Mouse (Mus musculus) heart, embryonic 11.5 days (tissue): Measurements from ENCODE around the gene Senp8. TPM values are rescaled to one million over a fixed set of nuclear protein-coding genes. Genes with fewer than 3 reads are reported as not detected.
A peak's percentile ranks its signal among the peaks of the same experiment; 100 is the strongest.

ENCODE experiments used
- ATAC-seq: fragments of 200-750 bp; cut with Nextera tagmentation; replicated peaks from 2 replicates; pipeline ENCODE4 v1.8.0; 2017; ENCODE audit warnings: moderate library complexity; ENCODE audit not compliant: insufficient number of reproducible peaks, low FRiP score, low TSS enrichment
- H3K27ac ChIP-seq: fragments of 300-500 bp; sonication (generic); 2 replicates; pipeline ENCODE4 v1.5.1; 2014; ENCODE audit warnings: mild to moderate bottlenecking, low read depth, low read length
- H3K27me3 ChIP-seq: fragments of 300-500 bp; sonication (generic); 2 replicates; pipeline ENCODE4 v1.6.1; 2014; ENCODE audit warnings: mild to moderate bottlenecking, low read length, mixed read lengths; ENCODE audit not compliant: control insufficient read depth, insufficient read depth
- H3K36me3 ChIP-seq: fragments of 300-500 bp; sonication (generic); 2 replicates; pipeline ENCODE4 v1.6.1; 2014; ENCODE audit warnings: mild to moderate bottlenecking, low read length, moderate library complexity, mixed read lengths; ENCODE audit not compliant: control insufficient read depth, insufficient read depth
- H3K4me1 ChIP-seq: fragments of 300-500 bp; sonication (generic); 2 replicates; pipeline ENCODE4 v1.6.1; 2014; ENCODE audit warnings: low read length; ENCODE audit not compliant: control insufficient read depth, insufficient read depth
- H3K4me2 ChIP-seq: fragments of 300-500 bp; sonication (generic); 2 replicates; pipeline ENCODE4 v1.6.1; 2014; ENCODE audit warnings: mild to moderate bottlenecking, moderate library complexity
- H3K4me3 ChIP-seq: fragments of 300-500 bp; sonication (generic); 2 replicates; pipeline ENCODE4 v1.5.1; 2014; ENCODE audit warnings: low read depth, low read length
- H3K9ac ChIP-seq: fragments of 300-500 bp; sonication (generic); 2 replicates; pipeline ENCODE4 v1.6.1; 2014; ENCODE audit warnings: mild to moderate bottlenecking, low read depth, low read length, moderate library complexity
- H3K9me3 ChIP-seq: fragments of 300-500 bp; sonication (generic); replicated peaks from 2 replicates; pipeline ENCODE4 v1.6.1; 2016; ENCODE audit warnings: low read length; ENCODE audit not compliant: control insufficient read depth
- WGBS: fragments of 180-500 bp; shearing (Covaris S2); extraction: QIAGEN DNeasy Blood & Tissue Kit; methylation state at CpG from one replicate; pipeline ENCODE4 v1.1.7; 2014; ENCODE audit not compliant: insufficient replicate concordance; 5-methylcytosine and 5-hydroxymethylcytosine counted together
- polyA plus RNA-seq: library from polyadenylated mRNA; unstranded; fragments of >200 nt; fragmentation: Nextera tagmentation; extraction: Ambion mirVana; gene quantifications from 2 replicates; pipeline ENCODE4 v1.2.1, GENCODE M21; 2014

Senp8 gene
- polyA plus RNA-seq, 1 experiment from 2014 or later, result 15.1 TPM

GRCm38 (mm10) chr9:59723791-59724442 lies 26.6 kb downstream of the Senp8 start:
- H3K4me2 ChIP-seq, result peak overlapping the region; percentile 48; the same call in 1 of the 2 replicates
- H3K9ac ChIP-seq, result no peak overlapping the region

GRCm38 (mm10) chr9:59723096-59723657 lies 27.3 kb downstream of the Senp8 start:
- ATAC-seq, result no peak; the same call in 1 of the 2 replicates
- H3K4me3 ChIP-seq, result no peak overlapping the region

More at GRCm38 (mm10) chr9:59723791-59724442, 26.6 kb downstream of the Senp8 start:
- no peak overlapping the region for H3K4me3 ChIP-seq
- ATAC-seq, result peak; percentile 26; the same call in 1 of the 2 replicates
- H3K36me3 ChIP-seq, result no peaks in the 10 kb centered on the region
- H3K27me3 ChIP-seq, result no peaks in the 10 kb centered on the region
- WGBS, result 56% methylated on average over 8 of the region's 8 CpGs
- peak overlapping the region; percentile 2; the same call in 1 of the 2 replicates for H3K27ac ChIP-seq
- peaks cover 10% of the 10 kb centered on the region for H3K4me1 ChIP-seq
- no peaks in the 10 kb centered on the region for H3K9me3 ChIP-seq

GRCm38 (mm10) chr9:59721144-59721543 lies 29.4 kb downstream of the Senp8 start:
- 74% methylated on average over 5 of the region's 5 CpGs for WGBS
- ATAC-seq, result no peak
- Histone ChIP-seq H3K4me3 (no peak overlapping the region), H3K4me2 (no peak overlapping the region), H3K27me3 (no peaks in the 10 kb centered on the region), H3K36me3 (no peaks in the 10 kb centered on the region), H3K9ac (no peak overlapping the region), H3K4me1 (peaks cover 10% of the 10 kb centered on the region), H3K9me3 (no peaks in the 10 kb centered on the region), H3K27ac (no peak overlapping the region)

More at GRCm38 (mm10) chr9:59723096-59723657, 27.3 kb downstream of the Senp8 start:
- Histone ChIP-seq H3K4me1 (peaks cover 10% of the 10 kb centered on the region), H3K36me3 (no peaks in the 10 kb centered on the region), H3K27me3 (no peaks in the 10 kb centered on the region), H3K27ac (no peak overlapping the region), H3K4me2 (peak overlapping the region; percentile 48), H3K9ac (0 out of 2 replicates have a peak overlapping the region, but pooled peaks have one; percentile 43), H3K9me3 (no peaks in the 10 kb centered on the region)
- 14% methylated on average over 10 of the region's 10 CpGs for WGBS

GRCm38 (mm10) chr9:59718237-59718636 lies 32.3 kb downstream of the Senp8 start:
- Histone ChIP-seq H3K4me3 (no peak overlapping the region), H3K36me3 (no peaks in the 10 kb centered on the region), H3K9ac (no peak overlapping the region), H3K4me1 (peaks cover 1% of the 10 kb centered on the region), H3K4me2 (no peak overlapping the region), H3K27me3 (no peaks in the 10 kb centered on the region), H3K9me3 (no peaks in the 10 kb centered on the region), H3K27ac (no peak overlapping the region)
- ATAC-seq, result no peak
- WGBS, result 78% methylated on average over 4 of the region's 4 CpGs

- H3K9me3 ChIP-seq, result no peaks in the 10 kb centered on the region
- 72% methylated on average over 7 of the region's 7 CpGs for WGBS
- H3K36me3 ChIP-seq, result no peaks in the 10 kb centered on the region
- H3K27ac ChIP-seq, result no peak overlapping the region
- no peaks in the 10 kb centered on the region for H3K4me1 ChIP-seq
- no peak for ATAC-seq
- no peaks in the 10 kb centered on the region for H3K27me3 ChIP-seq
- no peak overlapping the region for H3K4me2 ChIP-seq
- no peak overlapping the region for H3K4me3 ChIP-seq
- no peak overlapping the region for H3K9ac ChIP-seq
These were observed 34.1 kb downstream of the Senp8 start for GRCm38 (mm10) chr9:59716275-59716898.

DNA sequence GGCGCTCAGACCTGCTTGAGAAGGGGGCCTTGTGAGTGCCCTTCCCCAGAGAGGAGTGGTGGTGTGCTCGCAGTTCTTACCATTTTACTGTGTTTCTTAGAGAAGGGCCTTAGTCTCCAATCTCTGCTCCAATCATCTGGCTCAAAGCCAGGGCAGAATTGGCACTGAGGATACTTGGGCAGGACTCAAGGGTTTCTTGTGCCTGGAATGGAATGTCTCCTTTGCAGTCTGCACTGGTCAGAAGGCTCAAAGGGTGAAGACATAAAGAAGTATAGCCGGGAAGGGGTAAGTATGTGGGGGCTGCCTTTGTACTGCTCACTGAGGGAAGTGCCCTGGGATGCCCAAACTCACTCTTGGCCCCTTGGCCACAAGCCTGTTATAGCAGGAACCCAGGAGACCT lies 41.3 kb downstream of the Senp8 start:
- Histone ChIP-seq H3K4me1 (0 out of 2 replicates have a peak, but pooled peaks cover 3% of the 10 kb centered on the region), H3K9me3 (no peaks in the 10 kb centered on the region), H3K36me3 (no peaks in the 10 kb centered on the region), H3K27me3 (no peaks in the 10 kb centered on the region), H3K4me2 (no peak overlapping the region), H3K9ac (no peak overlapping the region), H3K4me3 (no peak overlapping the region), H3K27ac (no peak overlapping the region)
- 70% methylated on average over 3 of the region's 3 CpGs for WGBS
- ATAC-seq, result no peak

- Histone ChIP-seq H3K36me3 (no peaks in the 10 kb centered on the region), H3K27me3 (no peaks in the 10 kb centered on the region), H3K9ac (no peak overlapping the region), H3K4me1 (0 out of 2 replicates have a peak, but pooled peaks cover 3% of the 10 kb centered on the region), H3K9me3 (no peaks in the 10 kb centered on the region), H3K4me3 (no peak overlapping the region), H3K27ac (no peak overlapping the region), H3K4me2 (no peak overlapping the region)
- WGBS, result 46% methylated on average over 10 of the region's 10 CpGs
- ATAC-seq, result no peak
These were observed 43.4 kb downstream of the Senp8 start for GRCm38 (mm10) chr9:59706850-59707825.

DNA sequence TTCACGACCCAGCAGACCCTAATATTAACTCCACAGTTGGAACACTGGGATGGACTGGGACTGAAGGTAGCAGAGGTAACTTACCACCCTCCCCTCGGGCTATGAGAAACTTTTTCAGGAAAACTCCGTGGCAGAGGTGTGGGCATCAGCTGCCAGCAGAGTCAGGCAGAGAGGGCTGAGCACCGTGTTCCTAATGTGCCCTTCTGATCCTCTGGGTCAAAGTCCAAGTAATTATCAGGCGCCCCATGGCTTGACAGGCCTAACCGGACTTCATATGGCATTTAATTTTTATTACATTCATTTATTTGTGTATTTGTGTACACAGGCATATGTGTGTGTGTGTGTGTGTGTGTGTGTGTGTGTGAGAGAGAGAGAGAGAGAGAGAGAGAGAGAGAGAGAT lies 47.4 kb downstream of the Senp8 start:
- Histone ChIP-seq H3K9ac (no peak overlapping the region), H3K4me3 (no peak overlapping the region), H3K27ac (no peak overlapping the region), H3K9me3 (no peaks in the 10 kb centered on the region), H3K4me2 (no peak overlapping the region), H3K4me1 (peaks cover 3% of the 10 kb centered on the region; the same call in 1 of the 2 replicates), H3K27me3 (0 out of 2 replicates have a peak, but pooled peaks cover 2% of the 10 kb centered on the region), H3K36me3 (no peaks in the 10 kb centered on the region)
- WGBS, result 71% methylated on average over 6 of the region's 6 CpGs
- no peak for ATAC-seq
